Mouse (Mus musculus) testis, adult 2 months (tissue): Measurements from ENCODE around the gene Akt1s1.

Experiments
- CTCF ChIP-seq: fragments of 200-500 bp; IDR thresholded peaks from 2 replicates; pipeline ENCODE4 v1.5.1; 2012; ENCODE audit warnings: low read depth, mild to moderate bottlenecking, inconsistent platforms, low read length, moderate library complexity; ENCODE audit not compliant: control insufficient read depth, insufficient read depth, insufficient replicate concordance
- POLR2A ChIP-seq: fragments of 200-500 bp; IDR thresholded peaks from 2 replicates; pipeline ENCODE4 v1.6.1; 2012; ENCODE audit warnings: low read depth, mild to moderate bottlenecking, inconsistent platforms, low read length, moderate library complexity; ENCODE audit not compliant: control insufficient read depth

DNA sequence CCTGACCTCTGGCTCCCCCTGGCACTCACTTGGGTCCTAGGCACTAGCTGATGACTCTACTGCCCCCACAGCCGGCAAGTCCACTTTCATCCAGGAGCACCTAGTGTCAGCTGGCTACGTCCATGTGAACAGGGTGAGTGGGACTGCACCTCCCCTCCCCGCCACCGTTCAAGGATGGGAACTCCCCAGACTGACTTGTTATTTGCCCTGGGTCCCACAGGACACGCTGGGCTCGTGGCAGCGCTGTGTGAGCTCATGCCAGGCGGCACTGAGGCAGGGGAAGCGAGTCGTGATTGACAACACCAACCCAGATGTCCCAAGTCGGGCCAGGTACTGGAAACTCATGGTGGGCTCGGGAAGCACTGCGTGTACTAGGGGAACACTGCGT lies 12.6 kb downstream of the Akt1s1 start:
- TF ChIP-seq CTCF (no peak), POLR2A (no peak)
